Mouse (Mus musculus) cortical plate, adult 2 months (tissue): ENCODE data around the gene Tas1r2. TPM values are rescaled to one million over a fixed set of nuclear protein-coding genes. Genes with fewer than 3 reads are reported as not detected.

ENCODE experiments used
- H3K27ac ChIP-seq: fragments of 200-500 bp; 2 replicates; pipeline ENCODE4 v1.5.1; 2012; ENCODE audit warnings: low read length, control low read depth, inconsistent platforms; ENCODE audit not compliant: insufficient read depth
- H3K4me1 ChIP-seq: fragments of 200-500 bp; 2 replicates; pipeline ENCODE4 v1.6.1; 2011; ENCODE audit warnings: low read length; ENCODE audit not compliant: control insufficient read depth, insufficient read depth
- H3K4me3 ChIP-seq: fragments of 200-500 bp; 2 replicates; pipeline ENCODE4 v1.5.1; 2011; ENCODE audit warnings: mild to moderate bottlenecking, low read length, control low read depth; ENCODE audit not compliant: insufficient read depth
- CTCF ChIP-seq: fragments of 200-500 bp; IDR thresholded peaks from 2 replicates; pipeline ENCODE4 v1.5.1; 2011; ENCODE audit warnings: mild to moderate bottlenecking, control low read depth, low read length; ENCODE audit not compliant: insufficient read depth; ENCODE audit errors: extremely low read depth
- POLR2A ChIP-seq: fragments of 200-500 bp; IDR thresholded peaks from 2 replicates; pipeline ENCODE4 v1.6.1; 2011; ENCODE audit warnings: mild to moderate bottlenecking, low read length, control low read depth; ENCODE audit not compliant: insufficient read depth; ENCODE audit errors: extremely low read depth
- polyA plus RNA-seq: library from polyadenylated mRNA; depleted of rRNA; stranded (reverse); fragments of >200 nt; gene quantifications from 2 replicates; pipeline ENCODE4 v1.2.3, GENCODE M21; 2012

Gene Tas1r2
- polyA plus RNA-seq, 1 experiment, result not detected

DNA sequence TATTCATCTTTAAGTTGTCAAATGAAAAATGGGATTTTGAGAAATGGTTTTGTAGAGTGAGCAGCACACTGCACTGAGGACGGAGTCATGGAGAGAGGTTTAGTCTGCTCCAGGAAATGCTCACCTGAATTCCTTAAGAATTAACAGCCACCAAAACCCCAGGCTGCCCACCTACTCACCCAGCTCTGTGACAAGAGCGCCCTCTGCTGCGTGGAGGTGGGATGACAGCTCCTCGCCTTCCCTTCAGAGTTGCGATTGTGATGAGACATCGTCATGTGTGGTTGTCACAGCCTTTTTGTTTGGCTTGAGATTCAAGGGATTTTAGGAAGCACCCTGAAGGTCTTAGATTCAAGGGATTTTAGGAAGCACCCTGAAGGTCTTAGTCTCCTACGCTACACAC is 17.0 kb upstream of the Tas1r2 start:
- TF ChIP-seq POLR2A, result no peak
- peak; percentile 97 for TF ChIP-seq CTCF
- H3K27ac ChIP-seq, result no peak overlapping the region
- H3K4me1 ChIP-seq, result no peaks in the 10 kb centered on the region
- no peak overlapping the region for H3K4me3 ChIP-seq

GRCm38 (mm10) chr4:139637847-139638246 is 15.5 kb upstream of the Tas1r2 start:
- Histone ChIP-seq H3K27ac (no peak overlapping the region), H3K4me3 (no peak overlapping the region)
- no peak for TF ChIP-seq POLR2A
- no peak for TF ChIP-seq CTCF

GRCm38 (mm10) chr4:139638356-139638755 is 15.0 kb upstream of the Tas1r2 start:
- Histone ChIP-seq H3K4me3 (no peak overlapping the region), H3K27ac (no peak overlapping the region), H3K4me1 (no peaks in the 10 kb centered on the region)
- TF ChIP-seq POLR2A (no peak), CTCF (no peak)

More at GRCm38 (mm10) chr4:139637847-139638246, 15.5 kb upstream of the Tas1r2 start:
- H3K4me1 ChIP-seq, result no peaks in the 10 kb centered on the region

DNA sequence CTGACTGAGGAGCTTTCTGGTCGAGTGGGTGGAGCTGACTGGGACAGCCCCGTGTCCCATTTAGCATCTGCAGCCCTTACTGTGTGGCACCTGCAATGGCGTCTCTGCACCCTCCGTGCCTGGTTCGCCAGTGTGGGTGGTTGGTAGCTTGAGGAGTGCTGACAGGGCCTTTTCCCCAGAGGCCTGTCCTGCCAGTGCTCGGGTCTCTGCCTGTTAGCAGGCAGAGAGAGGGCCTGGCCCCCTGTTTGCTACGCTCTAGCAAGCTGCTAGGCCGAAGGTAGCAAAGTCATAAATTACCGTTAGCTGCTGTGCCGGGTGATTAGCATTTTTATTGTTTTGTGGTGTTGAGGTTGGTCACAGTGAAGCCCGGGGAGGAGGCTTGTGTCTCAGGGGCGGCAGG is 13.5 kb upstream of the Tas1r2 start:
- Histone ChIP-seq H3K4me3 (no peak overlapping the region), H3K27ac (no peak overlapping the region), H3K4me1 (no peaks in the 10 kb centered on the region)
- TF ChIP-seq POLR2A (no peak), CTCF (no peak)

DNA sequence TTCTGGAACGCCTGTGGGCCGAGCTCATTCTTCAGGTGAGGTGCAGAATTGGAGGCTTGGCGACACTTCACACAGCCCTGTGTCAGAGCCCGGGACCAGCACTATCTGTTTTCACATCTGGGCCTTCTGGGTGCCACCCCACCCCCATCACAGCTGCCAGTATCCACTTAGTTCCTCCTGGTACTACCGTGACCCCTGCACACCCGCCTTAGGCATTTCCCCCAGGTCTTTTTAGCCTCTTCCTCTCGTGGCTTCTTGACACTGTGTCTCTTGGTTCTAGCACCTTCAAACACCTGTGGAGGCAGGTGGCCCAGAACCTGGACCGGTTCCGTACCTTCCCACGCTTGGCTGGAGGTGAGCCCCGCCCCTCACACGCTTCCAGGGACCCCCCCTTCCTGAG is 13.0 kb upstream of the Tas1r2 start:
- TF ChIP-seq POLR2A (no peak), CTCF (no peak)
- no peaks in the 10 kb centered on the region for H3K4me1 ChIP-seq
- no peak overlapping the region for H3K27ac ChIP-seq
- H3K4me3 ChIP-seq, result no peak overlapping the region

GRCm38 (mm10) chr4:139640775-139641174 is 12.6 kb upstream of the Tas1r2 start:
- TF ChIP-seq POLR2A, result no peak
- TF ChIP-seq CTCF, result no peak
- no peak overlapping the region for H3K4me3 ChIP-seq
- no peaks in the 10 kb centered on the region for H3K4me1 ChIP-seq
- H3K27ac ChIP-seq, result no peak overlapping the region

- no peak overlapping the region for H3K4me3 ChIP-seq
- TF ChIP-seq POLR2A (no peak), CTCF (no peak)
- H3K27ac ChIP-seq, result no peak overlapping the region
- no peaks in the 10 kb centered on the region for H3K4me1 ChIP-seq
Measured at GRCm38 (mm10) chr4:139641829-139642425, 11.4 kb upstream of the Tas1r2 start.

DNA sequence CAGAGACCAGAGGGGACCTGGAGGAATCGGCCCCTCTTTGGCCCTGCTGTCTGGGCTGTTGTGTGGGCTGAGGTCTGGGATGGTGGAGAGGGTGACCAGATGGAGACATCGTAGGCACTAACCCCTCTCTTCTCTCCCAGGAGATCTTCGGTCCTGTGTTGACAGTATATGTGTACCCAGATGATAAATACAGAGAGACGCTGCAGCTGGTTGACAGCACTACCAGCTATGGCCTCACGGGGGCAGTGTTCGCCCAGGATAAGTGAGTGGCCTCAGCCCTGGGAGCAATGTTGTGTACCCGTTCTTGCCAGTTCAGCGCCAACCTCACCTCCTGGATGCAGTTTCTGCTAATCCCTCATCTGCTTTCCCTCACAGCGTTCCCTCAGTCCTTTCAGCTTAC is 9.4 kb upstream of the Tas1r2 start:
- H3K4me3 ChIP-seq, result no peak overlapping the region
- H3K27ac ChIP-seq, result no peak overlapping the region
- peak; percentile 93 for TF ChIP-seq CTCF
- TF ChIP-seq POLR2A, result no peak
- no peaks in the 10 kb centered on the region for H3K4me1 ChIP-seq

- no peaks in the 10 kb centered on the region for H3K4me1 ChIP-seq
- no peak overlapping the region for H3K4me3 ChIP-seq
- TF ChIP-seq CTCF (no peak; the same call in 1 of the 2 replicates), POLR2A (no peak)
Measured at GRCm38 (mm10) chr4:139646916-139647315, 6.4 kb upstream of the Tas1r2 start.

DNA sequence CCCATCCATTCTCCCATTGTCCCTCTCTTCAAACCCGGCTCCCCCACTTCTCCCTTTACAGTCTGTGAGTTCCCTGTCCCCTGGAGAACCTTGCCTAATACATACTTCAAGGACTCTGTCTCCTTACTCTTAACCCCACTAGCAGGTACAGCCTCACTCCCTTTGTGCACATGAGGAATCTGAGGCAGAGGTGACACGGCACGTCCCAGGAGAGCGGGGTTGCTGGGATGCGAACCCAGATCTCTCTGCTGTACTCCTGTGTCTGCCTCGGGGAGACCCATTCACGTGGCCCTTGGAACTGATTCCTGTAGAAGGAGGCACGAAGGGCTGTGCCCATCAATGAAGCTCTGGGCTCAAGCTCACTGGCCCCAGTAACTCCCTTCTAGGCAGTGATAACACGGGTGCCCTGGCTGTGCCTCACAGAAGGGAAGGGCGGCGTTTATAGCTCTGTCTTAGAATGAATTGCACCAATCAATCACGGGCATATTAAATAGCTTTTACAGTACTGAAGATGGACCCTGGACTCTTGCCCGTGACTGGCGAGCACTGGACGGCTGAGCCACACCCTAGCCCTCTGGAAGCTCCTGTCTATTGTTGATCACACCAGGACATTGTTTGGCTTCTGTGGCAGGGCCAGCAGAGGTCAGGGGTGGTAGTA is 3.1 kb upstream of the Tas1r2 start:
- no peak overlapping the region for H3K4me3 ChIP-seq
- TF ChIP-seq POLR2A (no peak), CTCF (no peak)
- no peak overlapping the region for H3K27ac ChIP-seq
- H3K4me1 ChIP-seq, result no peaks in the 10 kb centered on the region

More at GRCm38 (mm10) chr4:139646916-139647315, 6.4 kb upstream of the Tas1r2 start:
- no peak overlapping the region for H3K27ac ChIP-seq
